Mouse (Mus musculus) limb, embryonic 10.5 days (tissue): ENCODE data around the gene Tet1. TPM values are rescaled to one million over a fixed set of nuclear protein-coding genes. Genes with fewer than 3 reads are reported as not detected.

ENCODE experiments used
- DNase-seq: peaks from one replicate; pipeline ENCODE4 v3.0.0-alpha.2; 2017; ENCODE audit warnings: low spot score
- H3K27ac ChIP-seq: fragments of 300-500 bp; sonication (generic); 2 replicates; pipeline ENCODE4 v1.5.1; 2016; ENCODE audit warnings: mild to moderate bottlenecking
- H3K27me3 ChIP-seq: fragments of 300-500 bp; sonication (generic); 2 replicates; pipeline ENCODE4 v1.6.1; 2016; ENCODE audit warnings: low read depth, mild to moderate bottlenecking; ENCODE audit not compliant: poor library complexity, severe bottlenecking
- H3K36me3 ChIP-seq: fragments of 300-500 bp; sonication (generic); 2 replicates; pipeline ENCODE4 v1.6.1; 2016; ENCODE audit warnings: mild to moderate bottlenecking, moderate library complexity
- H3K4me1 ChIP-seq: fragments of 300-500 bp; sonication (generic); 2 replicates; pipeline ENCODE4 v1.6.1; 2016
- H3K4me3 ChIP-seq: fragments of 300-500 bp; sonication (generic); 2 replicates; pipeline ENCODE4 v1.5.1; 2016; ENCODE audit warnings: mild to moderate bottlenecking, moderate library complexity
- H3K9me3 ChIP-seq: fragments of 300-500 bp; sonication (generic); replicated peaks from 2 replicates; pipeline ENCODE4 v1.6.1; 2016; ENCODE audit warnings: mild to moderate bottlenecking
- WGBS: fragments of 180-500 bp; shearing (Covaris S2); methylation state at CpG from one replicate; pipeline ENCODE4 v1.1.7; 2016; 5-methylcytosine and 5-hydroxymethylcytosine counted together
- polyA plus RNA-seq: library from polyadenylated mRNA; unstranded; fragments of >200 nt; fragmentation: Nextera tagmentation; extraction: Ambion mirVana; gene quantifications from 2 replicates; pipeline ENCODE4 v1.2.1, GENCODE M21; 2016

Gene Tet1
- polyA plus RNA-seq, 1 experiment from 2014 or later: 30.6 TPM

DNA sequence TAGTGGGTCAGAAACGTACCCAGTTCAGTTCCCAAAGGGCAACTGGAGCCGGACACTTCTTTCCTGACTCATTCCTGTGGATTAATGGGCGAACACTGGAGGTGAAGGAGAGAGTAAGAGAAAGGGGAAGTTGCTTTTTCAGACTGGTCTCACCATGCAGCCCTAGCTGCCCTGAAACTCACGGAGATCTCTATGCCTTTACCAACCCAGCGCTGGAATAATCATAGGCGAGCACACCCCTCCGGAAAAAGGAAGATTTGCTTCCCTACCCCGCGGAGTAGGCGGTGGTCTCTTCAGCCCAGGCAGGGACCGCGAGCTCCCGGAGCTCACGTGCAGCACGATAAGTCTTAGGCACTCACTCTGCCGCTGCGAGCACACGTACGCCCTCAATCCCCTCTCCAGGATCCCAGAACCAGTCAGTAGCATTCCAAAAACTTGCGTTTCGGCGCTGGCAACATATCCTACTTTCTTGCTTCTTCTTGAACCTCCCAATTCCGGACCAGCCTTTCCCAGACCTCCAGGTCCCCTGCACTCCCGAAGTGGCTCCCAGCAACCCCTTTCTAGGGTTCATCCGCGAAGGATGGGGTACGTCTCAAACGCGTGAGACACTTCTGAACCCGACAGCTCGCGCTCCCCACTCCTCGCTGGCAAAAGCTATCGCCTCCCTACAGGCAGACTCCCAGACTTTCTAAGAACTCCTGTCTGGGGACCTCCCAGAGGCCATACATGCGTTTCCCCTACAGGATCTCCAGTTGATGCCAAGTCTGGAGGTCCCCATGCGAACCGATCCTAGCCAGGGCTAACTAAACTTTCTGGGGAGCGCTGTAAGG is 22.6 kb downstream of the Tet1 start:
- no peak for DNase-seq
- H3K27ac ChIP-seq: peak overlapping the region; percentile 84
- H3K36me3 ChIP-seq: no peaks in the 10 kb centered on the region
- no peaks in the 10 kb centered on the region for H3K9me3 ChIP-seq
- peak overlapping the region; percentile 65 for H3K4me3 ChIP-seq
- H3K4me1 ChIP-seq: peaks cover 20% of the 10 kb centered on the region
- 0% methylated on average over 38 of the region's 38 CpGs for WGBS
- H3K27me3 ChIP-seq: peaks cover 7% of the 10 kb centered on the region; the same call in 1 of the 2 replicates

DNA sequence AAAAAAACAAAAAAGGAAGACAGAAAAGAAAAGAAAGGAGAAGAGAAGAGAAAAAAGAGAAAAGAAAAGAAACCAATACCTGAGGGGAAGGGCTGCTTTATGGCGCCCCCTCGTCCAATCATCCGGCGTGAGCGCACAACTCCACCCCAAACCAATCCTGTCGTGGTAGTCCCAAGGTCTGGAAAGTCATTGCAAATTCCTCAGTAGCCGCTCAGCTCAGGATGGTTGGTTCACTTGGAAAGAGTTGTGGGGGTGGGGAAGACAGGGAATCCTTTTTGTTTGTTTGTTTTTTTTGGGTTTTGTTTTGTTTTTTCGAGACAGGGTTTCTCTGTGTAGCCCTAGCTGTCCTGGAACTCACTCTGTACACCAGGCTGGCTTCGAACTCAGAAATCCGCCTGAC is 23.3 kb downstream of the Tet1 start:
- peak overlapping the region; percentile 65 for H3K4me3 ChIP-seq
- no peaks in the 10 kb centered on the region for H3K9me3 ChIP-seq
- DNase-seq: no peak
- H3K27ac ChIP-seq: no peak overlapping the region
- H3K27me3 ChIP-seq: peaks cover 7% of the 10 kb centered on the region; the same call in 1 of the 2 replicates
- 20% methylated on average over 10 of the region's 10 CpGs for WGBS
- peaks cover 20% of the 10 kb centered on the region for H3K4me1 ChIP-seq
- H3K36me3 ChIP-seq: no peaks in the 10 kb centered on the region

DNA sequence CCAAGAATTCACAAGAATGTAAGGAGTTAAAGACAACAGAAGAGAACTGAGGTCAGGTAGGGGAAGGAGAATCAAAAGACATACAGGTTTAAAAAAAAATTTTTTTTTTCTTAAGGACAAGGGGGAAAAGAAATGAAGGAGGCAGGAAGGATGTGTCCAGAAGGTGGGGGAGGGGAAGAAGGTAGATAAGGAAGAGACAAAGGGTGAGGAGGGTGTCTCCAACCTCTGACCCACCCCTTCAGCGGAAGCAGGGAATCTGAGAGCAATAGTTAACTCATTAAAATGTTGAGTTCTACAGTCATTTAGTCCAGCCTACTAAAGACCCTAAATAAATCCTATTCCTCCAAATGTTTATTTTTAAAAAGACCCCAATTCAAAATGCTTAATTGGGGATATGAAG is 24.3 kb downstream of the Tet1 start:
- H3K4me1 ChIP-seq: peaks cover 20% of the 10 kb centered on the region
- no peak overlapping the region for H3K27ac ChIP-seq
- H3K9me3 ChIP-seq: no peaks in the 10 kb centered on the region
- 34% methylated on average over 1 of the region's 1 CpGs for WGBS
- H3K4me3 ChIP-seq: no peak overlapping the region
- H3K27me3 ChIP-seq: peaks cover 7% of the 10 kb centered on the region; the same call in 1 of the 2 replicates
- no peak for DNase-seq
- H3K36me3 ChIP-seq: peaks cover 4% of the 10 kb centered on the region

DNA sequence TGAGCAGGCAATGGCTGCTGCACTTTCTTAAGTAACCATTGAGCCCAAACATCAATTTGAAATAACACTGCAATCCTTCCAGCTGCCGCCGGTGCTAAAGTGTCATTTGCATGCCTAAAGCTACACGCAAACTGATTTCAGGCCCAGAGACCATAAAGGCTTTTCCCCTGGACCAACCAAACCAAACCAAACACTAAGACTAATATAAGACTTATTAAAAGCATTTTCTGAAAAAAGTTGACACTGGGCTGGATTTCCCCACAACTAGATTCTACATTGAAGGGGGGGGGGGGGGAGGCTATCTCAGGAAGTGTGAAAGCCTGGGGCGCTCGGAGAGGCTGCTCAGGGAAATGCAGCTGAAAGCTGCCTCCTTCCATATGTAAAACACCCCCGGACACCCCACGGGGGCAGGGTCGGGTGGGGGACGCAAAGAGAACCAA is 24.8 kb downstream of the Tet1 start:
- no peak for DNase-seq
- no peak overlapping the region for H3K27ac ChIP-seq
- peaks cover 10% of the 10 kb centered on the region for H3K36me3 ChIP-seq
- no peaks in the 10 kb centered on the region for H3K9me3 ChIP-seq
- WGBS: 10% methylated on average over 9 of the region's 9 CpGs
- H3K4me3 ChIP-seq: no peak overlapping the region
- H3K27me3 ChIP-seq: peaks cover 7% of the 10 kb centered on the region; the same call in 1 of the 2 replicates
- peaks cover 20% of the 10 kb centered on the region for H3K4me1 ChIP-seq

DNA sequence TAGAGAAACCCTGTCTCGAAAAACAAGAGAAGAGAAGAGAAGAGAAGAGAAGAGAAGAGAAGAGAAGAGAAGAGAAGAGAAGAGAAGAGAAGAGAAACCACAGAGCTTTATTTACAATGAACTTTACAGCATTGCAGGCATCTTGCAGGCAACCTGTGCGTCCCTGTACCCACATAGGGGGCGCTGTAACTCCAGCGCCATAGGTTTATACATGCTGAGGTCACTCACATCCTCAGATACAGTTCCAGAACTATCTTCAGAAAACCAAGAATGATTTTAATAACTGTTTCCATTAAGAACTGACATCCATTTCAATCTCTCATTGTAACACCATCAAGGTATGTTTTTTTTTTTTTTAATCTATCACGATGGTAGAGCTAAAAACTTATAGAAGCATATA is 27.6 kb downstream of the Tet1 start:
- WGBS: 52% methylated on average over 5 of the region's 5 CpGs
- Histone ChIP-seq H3K9me3 (no peaks in the 10 kb centered on the region), H3K4me1 (peaks cover 16% of the 10 kb centered on the region), H3K27me3 (0 out of 2 replicates have a peak, but pooled peaks cover 4% of the 10 kb centered on the region), H3K4me3 (no peak overlapping the region), H3K27ac (no peak overlapping the region), H3K36me3 (peaks cover 26% of the 10 kb centered on the region)
- DNase-seq: no peak

DNA sequence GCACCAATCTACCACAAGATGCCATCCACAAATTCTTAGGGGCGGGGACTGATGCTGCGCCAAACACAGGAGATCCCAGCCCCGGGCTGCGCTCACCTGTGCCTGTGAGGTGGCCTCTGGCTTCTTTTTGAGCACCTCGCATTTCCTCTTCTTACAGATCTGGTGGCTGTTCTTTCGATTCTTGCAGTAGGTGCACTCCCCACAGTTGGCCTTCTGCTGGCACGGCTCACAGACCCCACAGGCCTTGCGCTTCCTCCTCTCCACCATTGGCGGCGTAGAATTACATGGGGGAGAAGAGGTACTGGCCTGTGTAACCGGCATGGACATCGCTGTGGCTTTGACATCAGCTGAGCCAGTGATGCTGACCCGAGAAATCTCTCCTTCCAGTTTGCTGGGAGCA is 30.7 kb downstream of the Tet1 start:
- H3K27me3 ChIP-seq: no peaks in the 10 kb centered on the region
- H3K9me3 ChIP-seq: no peaks in the 10 kb centered on the region
- DNase-seq: no peak
- 86% methylated on average over 13 of the region's 13 CpGs for WGBS
- H3K4me1 ChIP-seq: no peaks in the 10 kb centered on the region
- peaks cover 26% of the 10 kb centered on the region for H3K36me3 ChIP-seq
- no peak overlapping the region for H3K27ac ChIP-seq
- no peak overlapping the region for H3K4me3 ChIP-seq

DNA sequence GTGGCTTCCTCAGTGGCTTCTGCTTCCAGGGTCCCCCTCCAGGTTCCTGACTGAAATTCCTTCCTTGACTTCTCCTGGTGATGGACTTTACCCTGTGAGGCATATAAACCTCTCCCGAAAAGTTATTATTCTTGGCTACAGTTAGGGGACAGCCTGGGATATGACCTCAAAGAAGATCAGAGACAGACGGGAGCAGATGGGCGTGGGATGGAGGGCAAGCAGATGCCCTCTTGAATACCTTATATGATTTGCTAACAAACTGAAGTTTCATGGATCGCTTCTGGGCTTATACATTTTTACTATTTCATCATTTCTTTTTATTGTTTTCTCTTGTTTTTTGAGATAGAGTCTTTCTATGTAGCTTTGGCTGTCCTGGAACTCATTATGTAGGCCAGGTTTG is 33.2 kb downstream of the Tet1 start:
- WGBS: 91% methylated on average over 4 of the region's 4 CpGs
- peaks cover 26% of the 10 kb centered on the region for H3K36me3 ChIP-seq
- H3K9me3 ChIP-seq: no peaks in the 10 kb centered on the region
- H3K4me1 ChIP-seq: no peaks in the 10 kb centered on the region
- H3K27me3 ChIP-seq: no peaks in the 10 kb centered on the region
- no peak overlapping the region for H3K4me3 ChIP-seq
- DNase-seq: no peak
- no peak overlapping the region for H3K27ac ChIP-seq

DNA sequence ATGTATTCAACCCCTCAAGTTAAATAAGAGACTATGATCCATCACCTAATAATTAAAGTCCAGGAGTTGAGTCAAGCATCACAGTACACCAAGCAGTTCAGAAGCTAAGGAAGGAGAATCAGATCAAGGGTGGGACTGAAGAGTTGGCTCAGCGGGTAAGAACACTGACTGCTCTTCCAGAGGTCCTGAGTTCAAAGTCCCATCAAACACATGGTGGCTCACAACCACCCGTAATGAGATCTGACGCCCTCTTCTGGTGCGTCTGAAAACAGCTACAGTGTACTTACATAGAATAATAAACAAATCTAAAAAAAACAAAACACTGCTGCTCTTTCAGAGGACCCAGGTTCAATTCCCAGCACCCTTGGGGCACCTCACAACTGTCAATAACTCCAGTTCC is 34.0 kb downstream of the Tet1 start:
- Histone ChIP-seq H3K36me3 (peaks cover 25% of the 10 kb centered on the region), H3K4me1 (no peaks in the 10 kb centered on the region), H3K9me3 (no peaks in the 10 kb centered on the region), H3K27ac (no peak overlapping the region), H3K27me3 (no peaks in the 10 kb centered on the region), H3K4me3 (no peak overlapping the region)
- DNase-seq: no peak
- WGBS: 82% methylated on average over 4 of the region's 4 CpGs

DNA sequence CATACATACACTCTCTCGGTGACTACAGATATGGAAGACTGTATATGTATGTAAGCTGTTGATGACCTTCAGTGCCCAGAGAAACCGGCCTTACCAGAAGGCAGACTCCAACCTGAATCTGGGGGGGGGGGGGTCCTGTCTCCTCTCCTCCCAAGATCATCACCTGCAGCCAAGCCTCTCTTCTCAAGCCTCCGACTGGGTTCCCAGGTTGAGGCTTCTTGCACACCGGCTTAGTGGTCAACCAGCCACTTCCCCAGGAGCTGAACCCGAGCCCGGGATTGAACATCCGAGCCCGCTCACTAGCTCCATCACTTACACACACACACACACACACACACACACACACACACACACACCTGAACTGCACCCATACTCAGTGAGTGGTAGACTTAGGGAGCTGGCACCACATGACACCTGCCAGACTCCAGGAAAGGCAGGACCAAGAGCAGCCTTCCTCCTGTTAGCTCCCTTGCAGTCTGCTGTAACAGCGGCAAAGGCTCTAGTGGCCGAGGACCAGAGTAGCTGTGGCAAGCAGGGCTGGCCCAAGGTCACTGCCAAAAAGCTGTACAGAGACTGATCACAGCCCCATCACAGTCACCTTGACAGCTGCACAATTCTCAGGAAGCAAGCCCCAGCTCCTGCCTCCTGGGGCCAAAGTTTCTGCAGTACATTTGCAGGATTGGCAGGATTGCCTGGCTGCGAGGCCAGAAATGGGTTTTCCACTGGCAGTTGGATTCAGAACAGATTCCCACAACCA is 42.6 kb downstream of the Tet1 start:
- Histone ChIP-seq H3K9me3 (0 out of 2 replicates have a peak, but pooled peaks cover 3% of the 10 kb centered on the region), H3K27ac (peak overlapping the region; percentile 88), H3K27me3 (peaks cover 4% of the 10 kb centered on the region), H3K4me1 (peaks cover 26% of the 10 kb centered on the region), H3K4me3 (peak overlapping the region; percentile 56), H3K36me3 (peaks cover 14% of the 10 kb centered on the region)
- DNase-seq: peak; percentile 55
- WGBS: 31% methylated on average over 11 of the region's 11 CpGs

DNA sequence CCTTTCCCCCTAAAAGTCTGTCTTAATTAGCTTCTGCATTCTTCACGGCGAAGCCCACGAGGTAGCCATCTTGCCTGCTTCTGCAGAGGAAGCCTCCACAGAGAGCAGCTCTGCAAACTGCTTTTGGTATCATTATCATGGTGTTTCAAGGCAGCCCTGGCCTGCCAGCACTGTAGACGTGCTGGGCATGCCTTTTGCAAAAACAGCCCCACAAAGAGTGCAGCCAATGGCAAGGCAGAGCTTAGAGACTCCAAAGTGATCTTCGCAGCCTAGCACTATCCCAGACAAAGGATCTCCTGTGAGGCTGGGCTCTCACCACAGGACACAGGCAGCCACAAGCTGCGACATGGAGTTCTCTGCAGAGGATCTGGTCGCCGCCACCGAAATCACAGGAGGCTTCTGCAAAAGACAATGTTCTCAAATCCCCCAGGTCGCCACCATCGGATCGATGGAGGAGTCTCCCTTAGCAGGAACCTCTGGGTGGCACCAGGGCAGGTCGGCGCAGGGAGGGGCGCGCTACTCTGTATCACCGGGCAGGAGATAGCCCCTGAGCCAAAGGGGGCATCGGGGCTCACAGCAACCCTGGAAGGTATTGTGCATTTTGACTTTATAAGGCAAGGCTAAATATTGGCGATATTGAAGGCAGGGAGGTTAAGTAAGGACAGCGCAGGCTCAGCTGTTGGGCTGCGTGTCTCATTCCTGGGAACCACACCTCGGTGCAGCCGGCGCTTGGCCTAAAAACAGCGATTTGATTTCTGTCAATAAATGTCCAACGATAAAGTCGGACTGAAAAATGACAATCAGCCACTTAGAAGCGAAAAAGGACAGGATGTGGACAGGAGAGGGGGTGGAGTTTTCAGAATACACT is 43.4 kb downstream of the Tet1 start:
- 3% methylated on average over 28 of the region's 28 CpGs for WGBS
- Histone ChIP-seq H3K27me3 (peaks cover 4% of the 10 kb centered on the region), H3K4me1 (peaks cover 26% of the 10 kb centered on the region), H3K36me3 (peaks cover 21% of the 10 kb centered on the region), H3K27ac (peak overlapping the region; percentile 88), H3K4me3 (peak overlapping the region; percentile 56), H3K9me3 (0 out of 2 replicates have a peak, but pooled peaks cover 3% of the 10 kb centered on the region)
- peak; percentile 81 for DNase-seq

DNA sequence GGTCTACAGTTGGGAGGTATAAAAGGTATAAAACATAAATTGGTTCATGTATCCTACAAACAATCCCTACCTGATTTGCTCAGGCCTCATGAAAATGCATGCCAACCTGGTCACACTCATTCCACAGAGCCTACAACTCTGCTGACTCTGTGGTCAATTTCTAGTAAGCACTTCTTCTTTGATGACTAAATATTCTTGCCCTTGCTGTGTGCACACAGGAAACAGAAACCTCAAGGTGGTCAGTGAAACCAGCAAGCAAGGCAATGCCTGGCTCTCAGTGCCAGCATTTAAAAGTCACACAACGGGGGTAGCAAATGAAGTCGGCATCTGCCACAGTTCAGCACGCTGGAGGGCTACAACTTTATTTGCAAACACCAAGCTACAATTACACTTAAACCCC is 45.2 kb downstream of the Tet1 start:
- Histone ChIP-seq H3K4me3 (peak overlapping the region; percentile 24; the same call in 1 of the 2 replicates), H3K27ac (no peak overlapping the region; the same call in 1 of the 2 replicates), H3K9me3 (0 out of 2 replicates have a peak, but pooled peaks cover 3% of the 10 kb centered on the region), H3K4me1 (peaks cover 26% of the 10 kb centered on the region), H3K27me3 (peaks cover 4% of the 10 kb centered on the region), H3K36me3 (peaks cover 25% of the 10 kb centered on the region)
- WGBS: 94% methylated on average over 3 of the region's 3 CpGs
- DNase-seq: no peak

DNA sequence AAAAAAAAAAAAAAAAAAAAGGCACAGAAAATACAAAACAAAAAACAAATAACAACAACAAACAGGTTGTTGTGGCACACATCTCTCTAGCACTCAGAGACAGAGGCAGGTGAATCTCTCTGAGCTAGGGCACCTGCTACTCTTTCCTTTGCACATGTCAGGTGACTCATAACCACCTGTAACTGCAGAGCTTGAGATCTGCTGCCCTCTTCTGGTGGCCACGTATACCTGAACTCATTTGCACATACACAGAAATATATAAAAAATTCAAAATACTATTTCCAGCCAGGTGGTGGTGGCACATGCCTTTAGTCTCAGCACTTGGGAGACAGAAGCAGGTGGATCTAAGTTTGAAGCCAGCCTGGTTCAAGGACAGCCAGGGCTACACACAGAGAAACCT is 46.4 kb downstream of the Tet1 start:
- H3K9me3 ChIP-seq: 0 out of 2 replicates have a peak, but pooled peaks cover 3% of the 10 kb centered on the region
- H3K27ac ChIP-seq: no peak overlapping the region
- H3K27me3 ChIP-seq: peaks cover 4% of the 10 kb centered on the region
- DNase-seq: no peak
- no peak overlapping the region for H3K4me3 ChIP-seq
- H3K36me3 ChIP-seq: peaks cover 25% of the 10 kb centered on the region
- H3K4me1 ChIP-seq: peaks cover 26% of the 10 kb centered on the region
- 95% methylated on average over 1 of the region's 1 CpGs for whole genome bisulfite sequencing
